Mouse (Mus musculus) CH12.LX (cell line): ENCODE results near the gene Tbc1d14. TPM values are rescaled to one million over a fixed set of nuclear protein-coding genes. Genes with fewer than 3 reads are reported as not detected.

ENCODE experiments used
- DNase-seq: peaks from one replicate; pipeline ENCODE4 v3.0.0-alpha.2; 2013; ENCODE audit errors: extremely low read depth
- H3K27ac ChIP-seq: 2 replicates; pipeline ENCODE4 v1.5.1; 2012; ENCODE audit warnings: low read depth, mild to moderate bottlenecking, control low read depth, moderate library complexity; ENCODE audit not compliant: insufficient read depth
- H3K27me3 ChIP-seq: replicated peaks from 2 replicates; pipeline ENCODE3; 2012; ENCODE audit warnings: inconsistent platforms
- H3K36me3 ChIP-seq, 2 experiments: replicated peaks in 1 of 2; 2 replicates each; pipeline versions ENCODE3 to v1.6.1; 2012; ENCODE audit warnings: inconsistent platforms in 1 of 2, low read length in 1 of 2, mild to moderate bottlenecking in 1 of 2, mixed read lengths in 1 of 2, moderate library complexity in 1 of 2; ENCODE audit not compliant: control insufficient read depth in 1 of 2, insufficient read depth in 1 of 2
- H3K4me1 ChIP-seq, 2 experiments: 2 replicates each; pipeline ENCODE4 v1.6.1; 2012; ENCODE audit warnings: inconsistent platforms in 1 of 2, moderate library complexity in 1 of 2; ENCODE audit not compliant: insufficient read depth in 2 of 2, control insufficient read depth in 1 of 2
- H3K4me2 ChIP-seq: 2 replicates; pipeline ENCODE4 v1.6.1; 2012; ENCODE audit warnings: low read depth, mild to moderate bottlenecking, control low read depth; ENCODE audit not compliant: poor library complexity, insufficient read depth, severe bottlenecking
- H3K4me3 ChIP-seq, 3 experiments: fragments of 150-350 bp in 1 of 3; sonication (generic) in 1 of 3; replicated peaks in 1 of 3; 2 replicates each; pipeline versions ENCODE3 to v1.5.1; 2011 to 2012; ENCODE audit warnings: low read depth in 2 of 3, low read length in 2 of 3, mild to moderate bottlenecking in 2 of 3, moderate library complexity in 2 of 3, control low read depth in 1 of 3, improper control_type of control experiment in 1 of 3, inconsistent platforms in 1 of 3, mixed read lengths in 1 of 3; ENCODE audit not compliant: poor library complexity in 1 of 3
- H3K79me2 ChIP-seq: replicated peaks from 2 replicates; pipeline ENCODE4 v1.6.1; 2012; ENCODE audit warnings: mild to moderate bottlenecking, moderate library complexity; ENCODE audit not compliant: control insufficient read depth, poor library complexity, insufficient read depth, severe bottlenecking; ENCODE audit errors: extremely low read depth
- H3K9ac ChIP-seq: 2 replicates; pipeline ENCODE4 v1.6.1; 2012; ENCODE audit warnings: low read depth, mild to moderate bottlenecking, control low read depth, moderate library complexity; ENCODE audit not compliant: insufficient read depth
- H3K9me3 ChIP-seq: replicated peaks from 2 replicates; pipeline ENCODE3; 2012; ENCODE audit warnings: low read length, inconsistent platforms, mixed read lengths
- CHD2 ChIP-seq: IDR thresholded peaks from 2 replicates; pipeline ENCODE4 v1.6.1; 2011; ENCODE audit warnings: low read length, improper control_type of control experiment
- CTCF ChIP-seq, 2 experiments: IDR thresholded peaks in 1 of 2; conservative IDR thresholded peaks in 1 of 2; 2 replicates each; pipeline ENCODE4 v1.5.1; 2011 to 2012; ENCODE audit warnings: low read depth in 2 of 2, low read length in 2 of 2, improper control_type of control experiment in 1 of 2, inconsistent platforms in 1 of 2, mild to moderate bottlenecking in 1 of 2, moderate library complexity in 1 of 2
- E2F4 ChIP-seq: IDR thresholded peaks from 2 replicates; pipeline ENCODE4 v1.6.1; 2011; ENCODE audit warnings: low read depth, low read length, improper control_type of control experiment; ENCODE audit not compliant: insufficient replicate concordance
- EP300 ChIP-seq: IDR thresholded peaks from 2 replicates; pipeline ENCODE4 v1.6.1; 2011; ENCODE audit warnings: low read length, improper control_type of control experiment
- ETS1 ChIP-seq: conservative IDR thresholded peaks from 2 replicates; pipeline ENCODE4 v1.6.1; 2012; ENCODE audit warnings: low read depth, mild to moderate bottlenecking, inconsistent platforms, low read length, improper control_type of control experiment, moderate library complexity
- GABPA ChIP-seq: IDR thresholded peaks from 2 replicates; pipeline ENCODE4 v1.6.1; 2012; ENCODE audit warnings: low read depth, low read length, improper control_type of control experiment, inconsistent platforms; ENCODE audit not compliant: insufficient replicate concordance
- HCFC1 ChIP-seq: IDR thresholded peaks from 2 replicates; pipeline ENCODE4 v1.6.1; 2012; ENCODE audit warnings: low read depth, mild to moderate bottlenecking, inconsistent platforms, low read length, improper control_type of control experiment
- IRF4 ChIP-seq: IDR thresholded peaks from 2 replicates; pipeline ENCODE4 v1.6.1; 2014; ENCODE audit warnings: low read depth, mild to moderate bottlenecking, inconsistent platforms, low read length, improper control_type of control experiment
- JUN ChIP-seq: IDR thresholded peaks from 2 replicates; pipeline ENCODE4 v1.6.1; 2011; ENCODE audit warnings: low read depth, mild to moderate bottlenecking, low read length, improper control_type of control experiment, moderate library complexity; ENCODE audit not compliant: insufficient read depth
- JUND ChIP-seq: conservative IDR thresholded peaks from 2 replicates; pipeline ENCODE4 v1.6.1; 2011; ENCODE audit warnings: low read depth, low read length, improper control_type of control experiment
- KAT2A ChIP-seq: IDR thresholded peaks from 2 replicates; pipeline ENCODE4 v1.6.1; 2012; ENCODE audit warnings: low read length, improper control_type of control experiment, inconsistent platforms; ENCODE audit not compliant: insufficient replicate concordance
- MAFK ChIP-seq: IDR thresholded peaks from 2 replicates; pipeline ENCODE4 v1.6.1; 2011; ENCODE audit warnings: low read length, improper control_type of control experiment; ENCODE audit not compliant: insufficient replicate concordance
- MAX ChIP-seq: IDR thresholded peaks from 2 replicates; pipeline ENCODE4 v1.6.1; 2011; ENCODE audit warnings: low read length, improper control_type of control experiment
- MXI1 ChIP-seq: IDR thresholded peaks from 2 replicates; pipeline ENCODE4 v1.6.1; 2011; ENCODE audit warnings: mild to moderate bottlenecking, low read depth, low read length, improper control_type of control experiment
- MYC ChIP-seq: IDR thresholded peaks from 2 replicates; pipeline ENCODE4 v1.6.1; 2011; ENCODE audit warnings: low read depth, mild to moderate bottlenecking, improper control_type of control experiment, low read length
- NRF1 ChIP-seq: IDR thresholded peaks from 2 replicates; pipeline ENCODE4 v1.6.1; 2014; ENCODE audit warnings: low read depth, mild to moderate bottlenecking, inconsistent platforms, low read length, improper control_type of control experiment, moderate library complexity
- POLR2A ChIP-seq: IDR thresholded peaks from 2 replicates; pipeline ENCODE4 v1.6.1; 2011; ENCODE audit warnings: low read depth, mild to moderate bottlenecking, improper control_type of control experiment, low read length
- POLR2AphosphoS2 ChIP-seq: IDR thresholded peaks from 2 replicates; pipeline ENCODE4 v1.6.1; 2011; ENCODE audit warnings: low read depth, low read length, improper control_type of control experiment
- RCOR1 ChIP-seq: conservative IDR thresholded peaks from 2 replicates; pipeline ENCODE4 v1.6.1; 2012; ENCODE audit warnings: low read depth, mild to moderate bottlenecking, inconsistent platforms, low read length, improper control_type of control experiment
- SMC3 ChIP-seq: IDR thresholded peaks from 2 replicates; pipeline ENCODE4 v1.6.1; 2011; ENCODE audit warnings: low read depth, low read length, improper control_type of control experiment
- TBP ChIP-seq: conservative IDR thresholded peaks from 2 replicates; pipeline ENCODE4 v1.6.1; 2011; ENCODE audit warnings: low read depth, low read length, improper control_type of control experiment
- TCF12 ChIP-seq: IDR thresholded peaks from 2 replicates; pipeline ENCODE4 v1.6.1; 2014; ENCODE audit warnings: low read depth, mild to moderate bottlenecking, inconsistent platforms, low read length, improper control_type of control experiment
- USF2 ChIP-seq: conservative IDR thresholded peaks from 2 replicates; pipeline ENCODE4 v1.6.1; 2011; ENCODE audit warnings: low read depth, low read length, improper control_type of control experiment
- ZC3H11A ChIP-seq: IDR thresholded peaks from 2 replicates; pipeline ENCODE4 v1.6.1; 2012; ENCODE audit warnings: low read depth, mild to moderate bottlenecking, inconsistent platforms, low read length, improper control_type of control experiment
- ZMIZ1 ChIP-seq: IDR thresholded peaks from 2 replicates; pipeline ENCODE4 v1.6.1; 2012; ENCODE audit warnings: low read depth, mild to moderate bottlenecking, inconsistent platforms, low read length, improper control_type of control experiment
- ZNF384 ChIP-seq: IDR thresholded peaks from 2 replicates; pipeline ENCODE4 v1.6.1; 2012; ENCODE audit warnings: low read depth, low read length, improper control_type of control experiment, inconsistent platforms
- dilution Hi-C: fragments of 300-500 bp; cut with MboI; formaldehyde crosslinking; loops from 2 replicates; pipeline ENCODE4 v1.14.3; 2020; ENCODE audit warnings: low sequenced_read_pairs; ENCODE audit not compliant: extremely low pct_unique_long_range_greater_than_20kb, extremely low pct_ligation_motif_present
- in situ Hi-C: fragments of 300-500 bp; cut with MboI; formaldehyde crosslinking; loops from 3 replicates; pipeline ENCODE4 v1.14.3; 2019; ENCODE audit warnings: low sequenced_read_pairs, low pct_ligation_motif_present, low pct_unique_long_range_greater_than_20kb, mixed read lengths
- polyA plus RNA-seq: library from polyadenylated mRNA; unstranded; fragments of >175 nt; gene quantifications from 2 replicates; pipeline ENCODE4 v1.2.1, GENCODE M21; 2012; ENCODE audit warnings: low read depth; ENCODE audit not compliant: insufficient read length
- total RNA-seq, 2 experiments: library from RNA; depleted of rRNA; stranded (reverse); fragments of 300-350 nt in 1 of 2; fragments of >200 nt in 1 of 2; gene quantifications; 2 replicates each; pipeline ENCODE4 v1.2.3; 2012 to 2014

Gene Tbc1d14
- total and polyA plus RNA-seq, 3 experiments = 5.7 to 29.1 (median 10.1) TPM

DNA sequence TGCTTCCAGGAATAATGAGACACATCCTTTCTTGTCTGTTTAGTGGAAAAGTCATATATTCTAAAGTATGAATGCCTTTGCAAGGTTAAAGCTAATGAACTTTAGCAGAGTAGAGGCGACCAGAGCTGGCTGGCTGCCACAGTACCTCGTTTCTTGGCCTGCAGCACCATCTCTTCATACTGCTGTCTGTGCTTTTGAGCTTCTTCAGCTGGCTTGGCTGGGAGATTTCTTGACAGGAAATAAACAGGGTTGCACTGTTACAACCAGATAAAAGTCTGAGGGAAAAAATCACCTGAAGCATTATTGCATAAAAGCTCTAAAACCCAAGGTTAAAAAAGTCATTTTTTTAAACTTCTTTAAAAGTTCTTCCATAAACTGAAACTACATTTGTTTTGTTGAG is 70.3 kb downstream of the Tbc1d14 start:
- Histone ChIP-seq H3K36me3 (peaks cover 41 to 97% of the 10 kb centered on the region in 2 experiments), H3K9me3 (no peaks in the 10 kb centered on the region), H3K4me1 (peaks cover 0 to under 1% of the 10 kb centered on the region in 2 experiments; a peak in 1 of 4 replicates), H3K27ac (no peak overlapping the region), H3K4me3 (no peak overlapping the region), H3K9ac (no peak overlapping the region), H3K4me2 (no peak overlapping the region), H3K27me3 (no peaks in the 10 kb centered on the region), H3K79me2 (no peaks in the 10 kb centered on the region)
- dilution Hi-C loops = no loop called here
- DNase-seq = no peak
- in situ Hi-C loops = no loop called here
- TF ChIP-seq MYC (no peak), GABPA (no peak), TBP (no peak), JUND (no peak), MAFK (no peak), USF2 (no peak), E2F4 (no peak), NRF1 (no peak), IRF4 (no peak), EP300 (no peak), KAT2A (no peak)

DNA sequence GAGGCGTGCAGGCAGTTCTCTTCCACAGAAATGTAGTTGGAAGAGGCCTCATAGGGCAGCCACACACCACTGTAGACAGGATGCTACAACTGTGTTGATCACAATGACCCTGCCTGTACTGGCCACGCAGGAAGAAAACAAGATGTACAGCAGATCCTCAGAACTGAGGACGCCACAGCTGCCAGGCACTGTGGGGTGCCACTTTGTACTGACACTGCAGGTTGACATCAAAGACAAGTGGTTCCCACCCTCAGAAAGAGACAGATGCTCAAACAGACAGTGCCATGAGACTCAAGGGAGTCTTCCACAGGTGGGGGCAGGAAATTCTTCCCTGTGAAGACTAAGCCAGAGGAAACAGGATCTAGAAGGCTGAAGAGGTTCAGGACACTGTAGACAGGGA is 73.3 kb downstream of the Tbc1d14 start:
- TF ChIP-seq POLR2AphosphoS2 = no peak
- TF ChIP-seq JUN = no peak
- no peak for TF ChIP-seq MAX
- dilution Hi-C loops (no loop called here), in situ Hi-C loops (no loop called here)
- Histone ChIP-seq H3K9me3 (no peaks in the 10 kb centered on the region), H3K4me1 (peaks cover 0 to 10% of the 10 kb centered on the region in 2 experiments; a peak in 1 of 4 replicates), H3K4me2 (no peak overlapping the region), H3K79me2 (no peaks in the 10 kb centered on the region), H3K27ac (no peak overlapping the region), H3K27me3 (no peaks in the 10 kb centered on the region), H3K9ac (no peak overlapping the region), H3K36me3 (peaks cover 63 to 96% of the 10 kb centered on the region in 2 experiments), H3K4me3 (no peak overlapping the region)
- no peak for DNase-seq

DNA sequence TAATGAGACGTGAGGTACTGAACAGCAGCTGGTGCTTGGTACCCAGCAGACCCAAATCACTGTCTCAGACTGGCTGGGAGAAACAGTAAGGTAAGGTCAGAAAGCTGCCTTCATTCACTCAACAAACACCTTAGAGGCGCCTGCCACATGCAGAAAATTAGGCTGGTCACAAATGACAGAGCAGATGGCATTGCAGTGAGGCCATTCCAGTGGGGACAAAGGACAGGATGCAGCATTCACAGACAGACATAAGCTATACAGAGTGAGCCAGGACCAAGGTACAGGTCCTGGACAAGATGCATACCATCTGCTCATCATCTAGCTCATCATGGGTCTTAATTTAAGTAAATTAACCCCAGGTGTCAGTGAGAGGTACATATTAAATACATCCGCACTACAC is 75.5 kb downstream of the Tbc1d14 start:
- Histone ChIP-seq H3K4me2 (no peak overlapping the region), H3K4me3 (no peak overlapping the region), H3K79me2 (no peaks in the 10 kb centered on the region), H3K27me3 (no peaks in the 10 kb centered on the region), H3K9me3 (no peaks in the 10 kb centered on the region), H3K9ac (no peak overlapping the region), H3K27ac (no peak overlapping the region), H3K4me1 (peaks cover 0 to 10% of the 10 kb centered on the region in 2 experiments; a peak in 1 of 4 replicates), H3K36me3 (peaks cover 71 to 91% of the 10 kb centered on the region in 2 experiments)
- dilution Hi-C loops (no loop called here), in situ Hi-C loops (no loop called here)
- no peak for TF ChIP-seq JUN
- no peak for TF ChIP-seq ZNF384
- no peak for TF ChIP-seq ETS1
- no peak for TF ChIP-seq RCOR1
- TF ChIP-seq MXI1 = no peak
- TF ChIP-seq NRF1 = no peak
- no peak for TF ChIP-seq MAFK
- no peak for TF ChIP-seq SMC3
- no peak for TF ChIP-seq HCFC1
- no peak for TF ChIP-seq CHD2
- no peak for TF ChIP-seq ZC3H11A
- no peak for TF ChIP-seq POLR2A
- no peak for TF ChIP-seq IRF4
- no peak for TF ChIP-seq CTCF (conservative IDR thresholded peaks at IDR 0.05 in 1 of 2, IDR thresholded peaks at IDR 0.05 in 1 of 2; ENCODE audit: low read depth in 2 of 2, low read length in 2 of 2)
- no peak for TF ChIP-seq TBP
- TF ChIP-seq TCF12 = no peak
- TF ChIP-seq ZMIZ1 = no peak
- no peak for DNase-seq
